Mouse (Mus musculus) ZHBTc4 (cell line): ENCODE data around the gene Rap1gap2.
A peak's percentile ranks its signal among the peaks of the same experiment; 100 is the strongest.

Experiments used
- DNase-seq: peaks from one replicate; pipeline ENCODE4 v3.0.0-alpha.2; 2011; ENCODE audit warnings: low read depth, low spot score

Rap1gap2 gene

GRCm38 (mm10) chr11:74462651-74463050, 148.1 kb downstream of the Rap1gap2 start:
- DNase-seq, result no peak

- DNase-seq, result no peak
These were observed 151.1 kb downstream of the Rap1gap2 start for GRCm38 (mm10) chr11:74459651-74460050.

- DNase-seq, result no peak
These were observed 152.3 kb downstream of the Rap1gap2 start for GRCm38 (mm10) chr11:74458400-74458799.

- peak; percentile 33 for DNase-seq
These were observed 153.5 kb downstream of the Rap1gap2 start for GRCm38 (mm10) chr11:74457194-74457593.

GRCm38 (mm10) chr11:74448556-74448955, 162.2 kb downstream of the Rap1gap2 start:
- no peak for DNase-seq

GRCm38 (mm10) chr11:74447991-74448403, 162.7 kb downstream of the Rap1gap2 start:
- no peak for DNase-seq

- DNase-seq, result peak; percentile 73
These were observed 165.1 kb downstream of the Rap1gap2 start for GRCm38 (mm10) chr11:74445591-74445990.

- DNase-seq, result no peak
These were observed 166.8 kb downstream of the Rap1gap2 start for GRCm38 (mm10) chr11:74443924-74444256.

GRCm38 (mm10) chr11:74443147-74443923, 167.4 kb downstream of the Rap1gap2 start:
- DNase-seq, result no peak

- no peak for DNase-seq
These were observed 168.3 kb downstream of the Rap1gap2 start for GRCm38 (mm10) chr11:74442396-74442795.

- no peak for DNase-seq
These were observed 170.6 kb downstream of the Rap1gap2 start for GRCm38 (mm10) chr11:74440112-74440511.

GRCm38 (mm10) chr11:74439202-74439601, 171.5 kb downstream of the Rap1gap2 start:
- DNase-seq, result peak; percentile 49

- no peak for DNase-seq
These were observed 172.5 kb downstream of the Rap1gap2 start for GRCm38 (mm10) chr11:74438249-74438648.

GRCm38 (mm10) chr11:74435366-74435765, 175.3 kb downstream of the Rap1gap2 start:
- DNase-seq, result peak; percentile 11

GRCm38 (mm10) chr11:74433000-74433399, 177.7 kb downstream of the Rap1gap2 start:
- DNase-seq, result no peak

GRCm38 (mm10) chr11:74429798-74430529, 180.8 kb downstream of the Rap1gap2 start:
- no peak for DNase-seq

GRCm38 (mm10) chr11:74426306-74426705, 184.4 kb downstream of the Rap1gap2 start:
- DNase-seq, result no peak

GRCm38 (mm10) chr11:74422019-74422418, 188.7 kb downstream of the Rap1gap2 start:
- no peak for DNase-seq

GRCm38 (mm10) chr11:74421151-74421550, 189.6 kb downstream of the Rap1gap2 start:
- no peak for DNase-seq

- DNase-seq, result no peak
These were observed 191.1 kb downstream of the Rap1gap2 start for GRCm38 (mm10) chr11:74419601-74420000.

GRCm38 (mm10) chr11:74415736-74416135, 195.0 kb downstream of the Rap1gap2 start:
- no peak for DNase-seq

- no peak for DNase-seq
These were observed 196.6 kb downstream of the Rap1gap2 start for GRCm38 (mm10) chr11:74414112-74414511.

GRCm38 (mm10) chr11:74413449-74413972, 197.2 kb downstream of the Rap1gap2 start:
- DNase-seq, result no peak
